Mouse (Mus musculus): ENCODE measurements around the gene Immt. TPM values are rescaled to one million over a fixed set of nuclear protein-coding genes. Genes with fewer than 3 reads are reported as not detected.
A peak's percentile ranks its signal among the peaks of the same experiment; 100 is the strongest.

The Immt gene
- polyA plus RNA-seq, 1 experiment from 2014 or later, result 201 TPM

GRCm38 (mm10) chr6:71871396-71871795 lies 40.3 kb downstream of the Immt start:
- H3K9ac ChIP-seq (ENCODE audit: low read length), result no peak overlapping the region
- no peak overlapping the region for H3K4me2 ChIP-seq (ENCODE audit: low read depth, low read length, severe bottlenecking)
- peaks cover 3% of the 10 kb centered on the region; the same call in 1 of the 2 replicates for H3K36me3 ChIP-seq (ENCODE audit: control insufficient read depth, insufficient read depth, low read length)
- H3K27me3 ChIP-seq (ENCODE audit: control insufficient read depth, insufficient read depth, low read length), result no peaks in the 10 kb centered on the region
- no peaks in the 10 kb centered on the region for H3K9me3 ChIP-seq (ENCODE audit: control insufficient read depth, low read length)
- no peaks in the 10 kb centered on the region for H3K4me1 ChIP-seq (replicated peaks; ENCODE audit: control insufficient read depth, insufficient read depth, low read length)
- no peak overlapping the region for H3K27ac ChIP-seq (ENCODE audit: low read depth, low read length)
- H3K4me3 ChIP-seq (ENCODE audit: low read depth, low read length), result no peak overlapping the region
- no peak for DNase-seq (ENCODE audit: low spot score)
- no peak for ATAC-seq (replicated peaks; ENCODE audit: low FRiP score)
- WGBS, result 96% methylated on average over 9 of the region's 9 CpGs

- Histone ChIP-seq H3K4me2 (ENCODE audit: low read depth, low read length, severe bottlenecking) (no peak overlapping the region), H3K4me1 (replicated peaks; ENCODE audit: control insufficient read depth, insufficient read depth, low read length) (no peaks in the 10 kb centered on the region), H3K9me3 (ENCODE audit: control insufficient read depth, low read length) (no peaks in the 10 kb centered on the region), H3K27ac (ENCODE audit: low read depth, low read length) (no peak overlapping the region), H3K27me3 (ENCODE audit: control insufficient read depth, insufficient read depth, low read length) (no peaks in the 10 kb centered on the region), H3K36me3 (ENCODE audit: control insufficient read depth, insufficient read depth, low read length) (peaks cover 12% of the 10 kb centered on the region), H3K4me3 (ENCODE audit: low read depth, low read length) (no peak overlapping the region), H3K9ac (ENCODE audit: low read length) (no peak overlapping the region)
- WGBS, result 93% methylated on average over 3 of the region's 3 CpGs
- ATAC-seq (replicated peaks; ENCODE audit: low FRiP score), result no peak
- no peak for DNase-seq (ENCODE audit: low spot score)
Measured at GRCm38 (mm10) chr6:71877965-71878760, 47.0 kb downstream of the Immt start.

GRCm38 (mm10) chr6:71893263-71893662 lies 62.1 kb downstream of the Immt start:
- H3K4me2 ChIP-seq (ENCODE audit: low read depth, low read length, severe bottlenecking), result no peak overlapping the region
- peaks cover 16% of the 10 kb centered on the region for H3K36me3 ChIP-seq (ENCODE audit: control insufficient read depth, insufficient read depth, low read length)
- H3K9me3 ChIP-seq (ENCODE audit: control insufficient read depth, low read length), result no peaks in the 10 kb centered on the region
- ATAC-seq (replicated peaks; ENCODE audit: low FRiP score) (no peak), DNase-seq (ENCODE audit: low spot score) (no peak)
- H3K27ac ChIP-seq (ENCODE audit: low read depth, low read length), result no peak overlapping the region
- WGBS, result 94% methylated on average over 4 of the region's 4 CpGs
- H3K4me3 ChIP-seq (ENCODE audit: low read depth, low read length), result no peak overlapping the region
- H3K9ac ChIP-seq (ENCODE audit: low read length), result no peak overlapping the region
- H3K4me1 ChIP-seq (replicated peaks; ENCODE audit: control insufficient read depth, insufficient read depth, low read length), result no peaks in the 10 kb centered on the region
- H3K27me3 ChIP-seq (ENCODE audit: control insufficient read depth, insufficient read depth, low read length), result no peaks in the 10 kb centered on the region

GRCm38 (mm10) chr6:71907702-71908235 lies 76.6 kb downstream of the Immt start:
- DNase-seq (ENCODE audit: low spot score) (no peak), ATAC-seq (replicated peaks; ENCODE audit: low FRiP score) (no peak)
- H3K4me1 ChIP-seq (replicated peaks; ENCODE audit: control insufficient read depth, insufficient read depth, low read length), result no peaks in the 10 kb centered on the region
- no peaks in the 10 kb centered on the region for H3K27me3 ChIP-seq (ENCODE audit: control insufficient read depth, insufficient read depth, low read length)
- peak overlapping the region; percentile 79 for H3K9ac ChIP-seq (ENCODE audit: low read length)
- H3K9me3 ChIP-seq (ENCODE audit: control insufficient read depth, low read length), result no peaks in the 10 kb centered on the region
- peak overlapping the region; percentile 80 for H3K4me3 ChIP-seq (ENCODE audit: low read depth, low read length)
- WGBS, result 9% methylated on average over 4 of the region's 4 CpGs
- no peaks in the 10 kb centered on the region; the same call in 1 of the 2 replicates for H3K36me3 ChIP-seq (ENCODE audit: control insufficient read depth, insufficient read depth, low read length)
- H3K4me2 ChIP-seq (ENCODE audit: low read depth, low read length, severe bottlenecking), result peak overlapping the region; percentile 74
- H3K27ac ChIP-seq (ENCODE audit: low read depth, low read length), result no peak overlapping the region

GRCm38 (mm10) chr6:71908481-71909381 lies 77.6 kb downstream of the Immt start, which contains the start of the genes Ptcd3 and Polr1a:
Gene Ptcd3, minus strand, starts transcription at chr6:71908750.
Gene Polr1a, plus strand, starts transcription at chr6:71909053.
- H3K9me3 ChIP-seq (ENCODE audit: control insufficient read depth, low read length), result no peaks in the 10 kb centered on the region
- ATAC-seq (replicated peaks; ENCODE audit: low FRiP score), result peak; percentile 93
- H3K4me2 ChIP-seq (ENCODE audit: low read depth, low read length, severe bottlenecking), result peak within 1 kb of the TSS; percentile 74
- WGBS, result under 1% methylated on average over 58 of the region's 58 CpGs
- H3K9ac ChIP-seq (ENCODE audit: low read length), result peak within 1 kb of the TSS; percentile 79
- no peaks in the 10 kb centered on the region; the same call in 1 of the 2 replicates for H3K36me3 ChIP-seq (ENCODE audit: control insufficient read depth, insufficient read depth, low read length)
- DNase-seq (ENCODE audit: low spot score), result peak; percentile 95
- no peaks in the 10 kb centered on the region for H3K27me3 ChIP-seq (ENCODE audit: control insufficient read depth, insufficient read depth, low read length)
- no peaks in the 10 kb centered on the region for H3K4me1 ChIP-seq (replicated peaks; ENCODE audit: control insufficient read depth, insufficient read depth, low read length)
- H3K4me3 ChIP-seq (ENCODE audit: low read depth, low read length), result peak within 1 kb of the TSS; percentile 80
- H3K27ac ChIP-seq (ENCODE audit: low read depth, low read length), result peak within 1 kb of the TSS; percentile 25; the same call in 1 of the 2 replicates

GRCm38 (mm10) chr6:71909384-71909783 lies 78.3 kb downstream of the Immt start:
- ATAC-seq (replicated peaks; ENCODE audit: low FRiP score) (no peak), DNase-seq (ENCODE audit: low spot score) (no peak)
- Histone ChIP-seq H3K9me3 (ENCODE audit: control insufficient read depth, low read length) (no peaks in the 10 kb centered on the region), H3K27me3 (ENCODE audit: control insufficient read depth, insufficient read depth, low read length) (no peaks in the 10 kb centered on the region), H3K36me3 (ENCODE audit: control insufficient read depth, insufficient read depth, low read length) (no peaks in the 10 kb centered on the region; the same call in 1 of the 2 replicates), H3K4me3 (ENCODE audit: low read depth, low read length) (peak overlapping the region; percentile 80), H3K4me1 (replicated peaks; ENCODE audit: control insufficient read depth, insufficient read depth, low read length) (no peaks in the 10 kb centered on the region), H3K9ac (ENCODE audit: low read length) (peak overlapping the region; percentile 79; the same call in 1 of the 2 replicates), H3K27ac (ENCODE audit: low read depth, low read length) (0 out of 2 replicates have a peak overlapping the region, but pooled peaks have one; percentile 15), H3K4me2 (ENCODE audit: low read depth, low read length, severe bottlenecking) (peak overlapping the region; percentile 49)
- WGBS, result 28% methylated on average over 10 of the region's 10 CpGs

- H3K4me1 ChIP-seq (replicated peaks; ENCODE audit: control insufficient read depth, insufficient read depth, low read length), result no peaks in the 10 kb centered on the region
- H3K4me3 ChIP-seq (ENCODE audit: low read depth, low read length), result peak overlapping the region; percentile 80
- ATAC-seq (replicated peaks; ENCODE audit: low FRiP score) (no peak), DNase-seq (ENCODE audit: low spot score) (no peak)
- no peaks in the 10 kb centered on the region for H3K27me3 ChIP-seq (ENCODE audit: control insufficient read depth, insufficient read depth, low read length)
- no peak overlapping the region; the same call in 1 of the 2 replicates for H3K9ac ChIP-seq (ENCODE audit: low read length)
- peak overlapping the region; percentile 49 for H3K4me2 ChIP-seq (ENCODE audit: low read depth, low read length, severe bottlenecking)
- H3K27ac ChIP-seq (ENCODE audit: low read depth, low read length), result no peak overlapping the region
- no peaks in the 10 kb centered on the region; the same call in 1 of the 2 replicates for H3K36me3 ChIP-seq (ENCODE audit: control insufficient read depth, insufficient read depth, low read length)
- no peaks in the 10 kb centered on the region for H3K9me3 ChIP-seq (ENCODE audit: control insufficient read depth, low read length)
- WGBS, result 84% methylated on average over 6 of the region's 6 CpGs
Measured at GRCm38 (mm10) chr6:71909840-71910239, 78.7 kb downstream of the Immt start.
